In the genomic region with DNA sequence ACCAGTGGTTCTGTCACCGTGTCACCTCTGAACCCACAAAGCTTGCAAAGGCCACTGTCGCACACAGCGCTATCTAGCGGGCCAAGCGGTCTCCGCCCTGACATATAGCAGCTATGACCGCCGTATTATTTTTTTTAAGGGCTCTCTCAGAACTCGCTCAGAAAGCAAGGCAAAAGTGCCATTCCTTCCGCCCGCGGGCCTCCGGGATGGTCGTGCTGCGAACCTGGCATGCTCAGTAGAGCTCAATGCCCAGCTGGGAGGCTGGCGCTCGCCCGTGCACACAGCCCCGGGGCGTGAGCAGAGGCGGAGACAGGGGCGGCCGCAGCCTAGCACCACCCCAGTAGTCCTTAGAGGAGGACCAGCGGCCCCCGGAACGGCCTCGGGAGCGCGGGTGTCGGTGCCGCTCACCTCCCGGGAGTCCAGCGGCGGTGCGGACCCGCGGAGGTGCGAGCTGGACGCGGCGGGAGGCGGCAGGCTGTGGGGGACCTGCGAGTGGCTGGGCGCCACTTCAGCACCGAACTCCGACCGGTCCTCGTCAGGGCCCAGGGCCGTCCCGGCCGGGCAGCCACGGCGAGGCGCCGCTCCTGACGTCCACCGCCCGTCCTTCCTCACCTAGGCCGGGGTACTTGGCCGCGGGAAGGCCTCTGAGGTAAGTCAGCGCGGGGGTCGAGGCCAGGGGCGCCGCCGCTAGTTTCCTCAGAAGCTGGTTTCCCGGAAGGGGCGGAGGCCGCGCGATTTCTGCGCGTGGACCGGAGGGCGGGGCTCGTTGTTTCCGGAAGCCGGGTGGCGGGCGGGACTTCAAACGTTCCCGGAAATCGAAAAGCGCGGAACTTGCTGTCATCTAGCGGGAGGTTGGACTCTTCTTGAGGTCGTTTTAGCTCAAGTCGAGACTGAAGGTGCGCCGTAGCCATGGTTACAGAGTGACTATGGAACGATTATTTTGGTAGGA, we compare ENCODE assay signal across 7 mouse cellular contexts. TPM values are rescaled to one million over a fixed set of nuclear protein-coding genes. Genes with fewer than 3 reads are reported as not detected.
DNase-seq lines count a peak whose midpoint lies in the region; ATAC-seq lines count a peak whose summit lies in the region.

Gene Ripk1 (plus strand): TSS at position 306 of the 949 bp plus-strand sequence.
Gene Serpinb6a (minus strand): TSS at position 737 of the 949 bp plus-strand sequence.

- H3K27me3 ChIP-seq in embryonic facial prominence, embryonic 12.5 days = no peaks in the 10 kb centered on the region
- no peaks in the 10 kb centered on the region for H3K27me3 ChIP-seq in limb, embryonic 11.5 days (ENCODE audit: control insufficient read depth, insufficient read depth, low read length)
- H3K27me3 ChIP-seq in midbrain, embryonic 14.5 days (ENCODE audit: control insufficient read depth, insufficient read depth, low read length) = no peaks in the 10 kb centered on the region

- H3K9ac ChIP-seq in embryonic facial prominence, embryonic 12.5 days = peak within 1 kb of the TSS; percentile 91
- H3K9ac ChIP-seq in limb, embryonic 11.5 days (ENCODE audit: low read length) = peak within 1 kb of the TSS; percentile 89
- H3K9ac ChIP-seq in midbrain, embryonic 14.5 days (replicated peaks; ENCODE audit: low read length) = peak within 1 kb of the TSS; percentile 88

- H3K4me1 ChIP-seq in embryonic facial prominence, embryonic 12.5 days = peaks cover 9% of the 10 kb centered on the region; the same call in 1 of the 2 replicates
- H3K4me1 ChIP-seq in limb, embryonic 11.5 days (ENCODE audit: control insufficient read depth, insufficient read depth, low read length) = 0 out of 2 replicates have a peak, but pooled peaks cover 3% of the 10 kb centered on the region
- peaks cover 13% of the 10 kb centered on the region for H3K4me1 ChIP-seq in midbrain, embryonic 14.5 days (ENCODE audit: control insufficient read depth, insufficient read depth, low read length)

- DNase-seq in adrenal gland, postnatal 25 days = peak; percentile 90
- peak; percentile 99 for DNase-seq in heart, adult 11 months
- DNase-seq in kidney, adult 18-20 months = peak; percentile 93
- DNase-seq in limb, embryonic 11.5 days (ENCODE audit: low spot score) = peak; percentile 91
- peak; percentile 96 for DNase-seq in midbrain, embryonic 14.5 days
- DNase-seq in spleen, adult 18-20 months = peak; percentile 84 to 94

- peak within 1 kb of the TSS; percentile 87 for H3K27ac ChIP-seq in embryonic facial prominence, embryonic 12.5 days
- H3K27ac ChIP-seq in limb, embryonic 11.5 days (replicated peaks; ENCODE audit: low read depth, low read length) = peak within 1 kb of the TSS; percentile 82
- peak within 1 kb of the TSS; percentile 90 for H3K27ac ChIP-seq in midbrain, embryonic 14.5 days (replicated peaks; ENCODE audit: low read depth, low read length)

- H3K4me2 ChIP-seq in embryonic facial prominence, embryonic 12.5 days (replicated peaks) = peak within 1 kb of the TSS; percentile 75
- peak within 1 kb of the TSS; percentile 66 for H3K4me2 ChIP-seq in limb, embryonic 11.5 days (ENCODE audit: low read depth, severe bottlenecking)
- H3K4me2 ChIP-seq in midbrain, embryonic 14.5 days (ENCODE audit: low read length) = peak within 1 kb of the TSS; percentile 72

- no peaks in the 10 kb centered on the region for H3K9me3 ChIP-seq in embryonic facial prominence, embryonic 12.5 days
- H3K9me3 ChIP-seq in limb, embryonic 11.5 days (ENCODE audit: control insufficient read depth, low read length) = no peaks in the 10 kb centered on the region
- no peaks in the 10 kb centered on the region for H3K9me3 ChIP-seq in midbrain, embryonic 14.5 days (ENCODE audit: control insufficient read depth, low read length)

- peaks cover 4% of the 10 kb centered on the region; the same call in 1 of the 2 replicates for H3K36me3 ChIP-seq in embryonic facial prominence, embryonic 12.5 days
- no peaks in the 10 kb centered on the region for H3K36me3 ChIP-seq in limb, embryonic 11.5 days (ENCODE audit: control insufficient read depth, insufficient read depth, low read length)
- no peaks in the 10 kb centered on the region for H3K36me3 ChIP-seq in midbrain, embryonic 14.5 days (ENCODE audit: control insufficient read depth, insufficient read depth, low read length)

- under 1% methylated on average over 92 of the region's 92 CpGs for WGBS in embryonic facial prominence, embryonic 12.5 days
- under 1% methylated on average over 91 of the region's 92 CpGs for WGBS in limb, embryonic 11.5 days
- under 1% methylated on average over 91 of the region's 92 CpGs for WGBS in midbrain, embryonic 14.5 days

- peak within 1 kb of the TSS; percentile 95 for H3K4me3 ChIP-seq in embryonic facial prominence, embryonic 12.5 days
- H3K4me3 ChIP-seq in limb, embryonic 11.5 days (ENCODE audit: low read depth, low read length) = peak within 1 kb of the TSS; percentile 93
- peak within 1 kb of the TSS; percentile 97 for H3K4me3 ChIP-seq in midbrain, embryonic 14.5 days (replicated peaks; ENCODE audit: low read depth, low read length)

- peak; percentile 98 for ATAC-seq in embryonic facial prominence, embryonic 12.5 days (ENCODE audit: insufficient number of reproducible peaks, insufficient read depth, low FRiP score, low TSS enrichment)
- peak; percentile 93 for ATAC-seq in limb, embryonic 11.5 days (ENCODE audit: insufficient number of reproducible peaks, low FRiP score, low TSS enrichment, low read depth)
- peak; percentile 94 for ATAC-seq in midbrain, embryonic 14.5 days (ENCODE audit: low FRiP score, low TSS enrichment)

RNA-seq across cellular contexts. Expression of gene Ripk1, which starts in this region (rescaled TPM):
- total RNA-seq in adrenal gland, postnatal 25 days (2021) = 35.0 and 35.3 TPM in 2 replicates
- 16.4 and 16.5 TPM in 2 replicates for polyA plus RNA-seq in embryonic facial prominence, embryonic 12.5 days (2016; fragmentation: Nextera tagmentation; extraction: Ambion mirVana)
- 11.0 and 12.1 TPM in 2 replicates for polyA plus RNA-seq in limb, embryonic 11.5 days (2014; fragmentation: Nextera tagmentation; extraction: Ambion mirVana)
- 4.2 and 4.7 TPM in 2 replicates for polyA plus RNA-seq in midbrain, embryonic 14.5 days (2014; fragmentation: Nextera tagmentation; extraction: Ambion mirVana)

RNA-seq across cellular contexts. Expression of gene Serpinb6a, which starts in this region (rescaled TPM):
- total RNA-seq in adrenal gland, postnatal 25 days (2021) = 497 and 541 TPM in 2 replicates
- polyA plus RNA-seq in embryonic facial prominence, embryonic 12.5 days (2016; fragmentation: Nextera tagmentation; extraction: Ambion mirVana) = 57.0 and 61.2 TPM in 2 replicates
- polyA plus RNA-seq in limb, embryonic 11.5 days (2014; fragmentation: Nextera tagmentation; extraction: Ambion mirVana) = 41.8 and 43.1 TPM in 2 replicates
- polyA plus RNA-seq in midbrain, embryonic 14.5 days (2014; fragmentation: Nextera tagmentation; extraction: Ambion mirVana) = 31.0 and 40.0 TPM in 2 replicates

Comparison
In these comparisons a context has a peak if more than half of its experiments do, and no peak if none do; other contexts are left out.
1. Peak in every context shown above with its lines: DNase-seq, ATAC-seq, H3K4me3 ChIP-seq and H3K27ac ChIP-seq.